Mouse (Mus musculus): ENCODE measurements at regions not wholly inside any gene's neighbourhood (a gene's known extent, or its start where the extent isn't known, plus 50 kb on each side); places are given as distances from the start of the nearest gene placed in this dataset.

- TF ChIP-seq CTCF (IDR thresholded peaks at IDR 0.05; ENCODE audit: low read depth, low read length) (no peak), GATA1 (IDR thresholded peaks at IDR 0.05; ENCODE audit: borderline replicate concordance, low read length) (no peak), POLR2AphosphoS5 (IDR thresholded peaks at IDR 0.05; ENCODE audit: insufficient replicate concordance, low read depth, low read length) (no peak), TAL1 (conservative IDR thresholded peaks at IDR 0.05; ENCODE audit: low read depth, low read length) (no peak)
Measured at GRCm38 (mm10) chr16:76181596-76181995, 159.5 kb upstream of the Samsn1 start.
